Mouse (Mus musculus) c-Kit-positive CD71-negative TER-119-negative erythroid progenitor cells, embryonic 14.5 days (primary cell): ENCODE results near the gene Cfap65.
A peak's percentile ranks its signal among the peaks of the same experiment; 100 is the strongest.

Experiments used
- DNase-seq: peaks from one replicate; pipeline ENCODE4 v3.0.0-alpha.2; 2013; ENCODE audit warnings: low read depth

Cfap65 gene

GRCm38 (mm10) chr1:74935402-74935801 lies at the start of gene Cfap65:
Cfap65 (minus strand) TSS chr1:74935599.
- no peak for DNase-seq

GRCm38 (mm10) chr1:74977001-74977400 lies 41.6 kb upstream of the Cfap65 start:
- DNase-seq: no peak

DNA sequence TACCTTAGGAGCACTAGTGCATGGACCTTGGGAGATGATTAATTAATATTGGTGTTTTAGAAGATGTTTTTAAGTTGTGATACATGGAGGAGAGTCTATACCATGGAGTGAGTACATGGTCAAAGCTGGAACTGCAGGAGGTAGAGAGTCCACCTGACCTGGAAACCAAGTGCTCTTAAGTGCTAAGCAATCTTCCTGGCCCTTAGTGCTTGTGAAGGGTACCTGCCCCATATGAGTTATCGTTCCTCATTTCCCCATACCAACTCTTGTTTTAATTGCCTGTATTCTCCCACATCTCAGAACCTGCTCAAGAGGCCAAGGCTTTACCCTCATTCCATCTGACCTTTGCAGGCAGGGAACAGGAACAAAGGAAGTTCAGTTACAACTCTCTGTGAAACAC lies 40.5 kb upstream of the Cfap65 start:
- no peak for DNase-seq

- DNase-seq: no peak
These were observed 38.2 kb upstream of the Cfap65 start for GRCm38 (mm10) chr1:74973590-74973989.

- no peak for DNase-seq
These were observed 36.1 kb upstream of the Cfap65 start for GRCm38 (mm10) chr1:74971353-74972050.

GRCm38 (mm10) chr1:74967962-74968580 lies 32.7 kb upstream of the Cfap65 start:
- DNase-seq: no peak

GRCm38 (mm10) chr1:74964494-74965215 lies 29.3 kb upstream of the Cfap65 start:
- DNase-seq: peak; percentile 68

DNA sequence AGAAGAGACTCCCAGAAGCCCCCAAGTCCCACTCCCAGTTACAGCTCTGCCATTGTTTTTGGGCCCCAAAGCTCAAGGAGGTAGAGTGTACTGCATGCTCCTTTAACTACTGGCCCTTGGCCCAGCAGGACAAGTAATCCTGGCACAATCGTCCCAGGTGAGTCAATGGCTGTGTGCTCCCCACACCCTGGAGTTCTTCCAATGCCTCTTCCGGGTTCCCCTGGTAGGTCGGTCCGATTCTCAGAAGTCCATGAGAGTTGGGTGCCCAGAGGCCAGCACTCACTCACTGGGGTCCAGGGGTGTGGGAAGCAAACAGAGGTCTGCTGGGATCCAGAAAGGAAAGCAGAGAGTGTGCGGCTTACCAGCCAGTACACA lies 27.4 kb upstream of the Cfap65 start:
- DNase-seq: no peak

DNA sequence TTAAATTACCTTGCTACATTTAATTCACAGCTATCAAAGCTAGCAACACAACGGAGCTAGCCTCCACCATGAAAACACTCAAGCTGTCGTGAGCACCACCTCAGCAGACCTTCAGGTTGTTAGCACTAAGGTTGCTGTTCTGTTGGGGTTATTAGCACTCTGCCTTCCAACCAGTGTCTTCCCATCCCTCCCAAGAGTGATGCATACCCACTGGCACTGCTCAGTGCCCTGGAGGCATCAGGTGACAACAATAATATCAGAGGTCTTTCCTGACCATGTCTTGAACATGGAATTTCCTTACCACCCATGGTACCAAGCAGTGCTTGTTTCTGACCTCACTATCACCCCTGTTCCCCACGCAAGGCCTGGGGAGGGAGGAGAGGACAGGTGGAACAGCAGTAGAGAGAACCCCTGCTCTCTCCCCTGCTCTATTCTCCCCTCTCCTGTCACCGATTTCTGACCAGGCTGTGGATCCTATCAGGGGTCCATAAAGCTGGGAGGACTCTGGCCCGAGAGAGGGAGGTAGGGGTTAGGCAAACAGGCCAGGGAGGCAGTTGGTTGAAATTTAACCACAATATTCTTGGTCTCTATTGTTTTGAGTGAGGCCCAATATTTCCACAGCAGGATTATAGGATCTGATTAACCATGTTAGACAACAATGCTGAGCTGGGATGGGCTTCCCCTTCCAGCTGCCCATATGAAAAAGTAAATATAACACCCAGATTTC lies 26.9 kb upstream of the Cfap65 start:
- no peak for DNase-seq

- no peak for DNase-seq
These were observed 26.3 kb upstream of the Cfap65 start for GRCm38 (mm10) chr1:74961722-74962121.

GRCm38 (mm10) chr1:74960059-74960458 lies 24.7 kb upstream of the Cfap65 start:
- DNase-seq: no peak

DNA sequence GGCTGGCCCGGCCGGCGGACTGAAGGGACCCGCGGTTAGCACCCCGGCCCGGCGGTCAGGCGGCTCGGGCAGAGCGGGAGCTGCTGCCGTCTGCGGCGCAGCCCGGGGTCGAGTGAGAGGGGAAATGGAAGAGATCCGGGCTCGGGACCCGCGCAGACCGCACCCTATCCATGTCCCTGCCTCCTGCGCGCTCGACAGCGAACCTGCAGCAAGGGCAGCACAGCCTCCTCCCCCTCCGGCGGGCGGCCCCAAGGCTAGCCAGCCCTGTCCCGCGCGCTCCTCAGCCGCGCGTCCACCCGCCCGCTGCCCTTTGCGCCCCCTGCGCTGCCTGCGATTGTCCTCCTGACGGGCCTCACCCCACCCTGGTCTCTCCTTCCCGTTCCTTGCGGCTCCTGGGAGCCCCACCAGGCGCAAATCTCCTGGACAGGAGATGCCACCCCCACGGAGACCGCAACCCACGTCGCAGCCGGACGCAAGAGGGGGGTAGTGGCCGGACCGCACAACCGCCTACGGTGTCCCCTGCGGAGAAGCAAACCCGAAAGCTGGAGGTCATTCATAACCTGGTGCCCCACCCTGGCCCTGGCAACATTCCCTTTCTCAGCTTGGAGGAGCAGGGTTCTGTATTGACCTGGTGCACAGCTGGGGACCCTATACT lies 16.3 kb upstream of the Cfap65 start, which contains the start of gene Ihh:
Gene Ihh (minus strand): TSS at position 117 of the 655 bp plus-strand sequence.
- no peak for DNase-seq

- DNase-seq: no peak
These were observed 15.4 kb upstream of the Cfap65 start for GRCm38 (mm10) chr1:74950576-74951490.

DNA sequence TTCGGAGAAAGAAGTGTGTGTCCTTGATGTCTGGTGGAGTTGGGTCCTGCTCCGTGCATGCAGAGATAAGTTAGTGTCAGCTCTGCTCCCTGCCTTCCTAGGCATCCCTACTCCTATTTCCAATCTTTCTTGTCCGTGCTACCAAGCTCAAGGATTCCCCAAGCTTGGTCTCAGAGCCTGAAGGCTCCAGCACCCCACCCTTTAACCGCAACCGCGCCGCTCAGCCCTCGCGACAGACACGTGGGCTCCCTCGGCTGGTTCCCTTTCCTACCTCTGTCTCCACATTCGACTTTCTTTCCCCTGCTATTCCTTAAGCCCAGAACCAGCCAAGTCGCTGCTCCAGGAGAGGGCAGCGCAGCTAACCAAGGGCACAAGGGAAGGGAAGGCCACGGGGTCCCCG lies 14.7 kb upstream of the Cfap65 start:
- DNase-seq: no peak

DNA sequence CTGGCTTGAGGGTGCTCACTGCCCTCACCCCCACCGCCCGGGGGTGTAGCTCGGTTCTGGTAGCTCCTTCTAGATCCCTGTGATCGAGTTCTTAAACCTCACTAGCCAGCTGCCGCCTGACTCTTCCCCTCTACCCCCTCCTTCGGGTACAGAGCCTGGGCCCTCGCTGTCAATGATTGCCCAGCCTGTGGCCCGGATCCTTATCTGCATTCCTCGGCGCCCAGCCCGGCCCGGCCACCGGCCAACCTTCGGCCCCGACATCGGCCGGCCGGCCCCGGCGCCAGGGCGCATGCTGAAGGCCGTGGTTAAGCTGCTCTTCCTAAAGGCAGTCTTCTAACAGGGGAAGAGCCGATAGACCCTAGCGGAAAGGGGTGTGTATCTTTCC lies 14.3 kb upstream of the Cfap65 start:
- DNase-seq: no peak

DNA sequence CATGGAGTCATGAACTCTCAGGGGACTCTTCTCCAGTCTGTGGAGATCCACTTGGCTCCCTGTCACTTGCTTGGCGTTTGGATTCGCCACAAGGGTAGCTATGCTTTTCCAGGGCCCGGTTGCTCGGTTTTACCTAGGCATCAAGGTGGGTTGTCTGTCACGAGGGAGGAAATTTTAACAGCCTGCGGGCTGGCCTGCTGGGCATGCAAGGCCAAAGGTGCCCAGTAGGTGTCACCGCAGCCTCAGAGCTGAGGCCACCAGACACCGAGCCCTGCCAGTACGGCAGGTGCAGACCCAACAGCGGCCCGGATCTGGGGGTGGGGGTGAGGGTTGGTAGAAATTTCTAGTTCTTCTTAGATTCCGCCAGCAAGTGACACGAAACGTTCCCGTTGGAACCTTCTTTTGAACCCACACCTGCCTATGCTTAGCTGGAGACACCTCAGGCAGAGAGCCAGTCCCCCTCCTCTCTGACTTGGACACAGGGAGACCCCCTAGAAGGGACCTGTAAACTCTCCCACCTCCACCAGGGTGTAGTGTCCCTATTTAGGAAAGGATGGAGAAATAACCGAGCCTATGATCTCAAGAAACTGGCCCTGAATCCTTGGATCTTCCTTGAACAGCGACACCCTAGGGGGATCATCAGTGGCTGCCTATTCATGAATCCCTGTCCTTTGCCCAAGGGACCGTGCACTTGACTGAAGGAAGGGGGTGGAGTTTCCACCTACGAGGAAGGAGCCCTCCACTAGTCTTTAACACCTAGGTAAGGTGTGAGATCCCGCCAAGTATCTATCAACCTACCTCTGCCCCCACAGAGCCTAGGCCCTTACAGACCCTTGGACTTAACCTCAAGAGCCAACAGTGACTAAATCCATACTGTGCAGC lies 13.6 kb upstream of the Cfap65 start:
- no peak for DNase-seq

GRCm38 (mm10) chr1:74947986-74948670 lies 12.7 kb upstream of the Cfap65 start:
- no peak for DNase-seq

GRCm38 (mm10) chr1:74941651-74942360 lies 6.4 kb upstream of the Cfap65 start:
- no peak for DNase-seq

- DNase-seq: no peak
These were observed 4.4 kb upstream of the Cfap65 start for GRCm38 (mm10) chr1:74939762-74940161.
